Mouse (Mus musculus) limb, embryonic 11.5 days (tissue): ENCODE results near the gene Gm28047. TPM values are rescaled to one million over a fixed set of nuclear protein-coding genes. Genes with fewer than 3 reads are reported as not detected.
A peak's percentile ranks its signal among the peaks of the same experiment; 100 is the strongest.
"Not testable (repeated sequence)": the region's sequence is repeated elsewhere in the genome, so short reads cannot be mapped to it uniquely, and the experiment has no call there.

ENCODE experiments used
- ATAC-seq: fragments of 200-750 bp; cut with Nextera tagmentation; 2 replicates; pipeline ENCODE4 v1.8.0; 2017; ENCODE audit warnings: low read depth; ENCODE audit not compliant: insufficient number of reproducible peaks, low FRiP score, low TSS enrichment
- DNase-seq: peaks from one replicate; pipeline ENCODE4 v3.0.0-alpha.2; 2015; ENCODE audit warnings: low spot score
- H3K27ac ChIP-seq: fragments of 300-500 bp; sonication (generic); replicated peaks from 2 replicates; pipeline ENCODE4 v1.5.1; 2014; ENCODE audit warnings: low read depth, mild to moderate bottlenecking, low read length
- H3K27me3 ChIP-seq: fragments of 300-500 bp; sonication (generic); 2 replicates; pipeline ENCODE4 v1.6.1; 2014; ENCODE audit warnings: mild to moderate bottlenecking, low read length, mixed read lengths; ENCODE audit not compliant: control insufficient read depth, insufficient read depth
- H3K36me3 ChIP-seq: fragments of 300-500 bp; sonication (generic); 2 replicates; pipeline ENCODE4 v1.6.1; 2014; ENCODE audit warnings: mild to moderate bottlenecking, low read length, moderate library complexity, mixed read lengths; ENCODE audit not compliant: control insufficient read depth, insufficient read depth
- H3K4me1 ChIP-seq: fragments of 300-500 bp; sonication (generic); 2 replicates; pipeline ENCODE4 v1.6.1; 2014; ENCODE audit warnings: low read length, mixed read lengths; ENCODE audit not compliant: control insufficient read depth, insufficient read depth
- H3K4me2 ChIP-seq: fragments of 300-500 bp; sonication (generic); 2 replicates; pipeline ENCODE4 v1.6.1; 2014; ENCODE audit warnings: low read depth, mild to moderate bottlenecking, moderate library complexity; ENCODE audit not compliant: severe bottlenecking
- H3K4me3 ChIP-seq: fragments of 300-500 bp; sonication (generic); 2 replicates; pipeline ENCODE4 v1.5.1; 2014; ENCODE audit warnings: low read depth, low read length
- H3K9ac ChIP-seq: fragments of 300-500 bp; sonication (generic); 2 replicates; pipeline ENCODE4 v1.6.1; 2014; ENCODE audit warnings: mild to moderate bottlenecking, low read length
- H3K9me3 ChIP-seq: fragments of 300-500 bp; sonication (generic); 2 replicates; pipeline ENCODE4 v1.6.1; 2016; ENCODE audit warnings: low read length; ENCODE audit not compliant: control insufficient read depth
- whole genome bisulfite sequencing: fragments of 180-500 bp; shearing (Covaris S2); extraction: QIAGEN DNeasy Blood & Tissue Kit; methylation state at CpG from one replicate; pipeline ENCODE4 v1.1.7; 2014; 5-methylcytosine and 5-hydroxymethylcytosine counted together
- polyA plus RNA-seq: library from polyadenylated mRNA; unstranded; fragments of >200 nt; fragmentation: Nextera tagmentation; extraction: Ambion mirVana; gene quantifications from 2 replicates; pipeline ENCODE4 v1.2.1, GENCODE M21; 2014

The Gm28047 gene
- polyA plus RNA-seq, 1 experiment from 2014 or later, result not detected

DNA sequence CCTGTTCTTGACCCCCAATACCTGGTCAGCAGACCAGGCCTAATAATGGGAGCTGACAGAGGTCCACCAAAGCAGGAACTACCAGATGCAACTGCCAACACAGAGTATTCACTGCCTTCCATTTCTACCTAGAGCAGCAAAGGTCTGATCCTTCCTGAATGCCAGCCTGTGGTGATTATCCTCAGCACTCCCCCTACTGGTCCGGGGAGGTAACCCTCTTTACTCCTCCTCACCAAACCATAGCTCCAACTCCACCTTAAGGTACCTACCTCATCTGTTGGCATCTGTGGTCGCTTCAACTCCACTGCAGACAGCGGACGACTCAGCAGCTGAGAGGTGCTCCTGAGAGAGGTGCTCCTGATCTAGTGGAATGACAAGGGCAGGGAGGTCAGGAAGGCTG lies 40.6 kb upstream of the Gm28047 start:
- H3K9me3 ChIP-seq, result no peaks in the 10 kb centered on the region
- H3K4me2 ChIP-seq, result no peak overlapping the region
- 54% methylated on average over 4 of the region's 4 CpGs for WGBS
- H3K9ac ChIP-seq, result no peak overlapping the region
- peak; percentile 75 for DNase-seq
- no peaks in the 10 kb centered on the region for H3K4me1 ChIP-seq
- H3K27me3 ChIP-seq, result no peaks in the 10 kb centered on the region
- peaks cover 24% of the 10 kb centered on the region for H3K36me3 ChIP-seq
- no peak overlapping the region for H3K27ac ChIP-seq
- ATAC-seq, result no peak
- H3K4me3 ChIP-seq, result no peak overlapping the region

DNA sequence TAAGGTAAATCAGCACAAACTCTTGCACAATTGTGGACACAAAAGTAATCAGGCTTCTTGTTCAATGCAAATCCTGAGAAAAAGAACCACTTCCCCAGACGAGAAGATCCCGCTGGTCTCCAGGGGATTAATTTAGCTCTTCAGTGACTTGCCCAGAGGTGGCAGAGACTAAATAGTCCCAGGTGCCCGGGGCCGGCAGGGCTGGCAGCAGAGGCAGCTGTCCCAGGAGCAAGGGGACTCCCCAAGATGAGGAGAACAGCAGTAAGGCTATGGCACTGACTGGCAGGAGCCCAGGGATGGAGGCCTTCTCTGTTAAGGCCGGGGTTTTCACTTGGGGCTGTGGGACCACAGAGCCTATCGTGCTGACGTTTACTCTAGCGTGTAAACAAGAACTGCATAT lies 39.0 kb upstream of the Gm28047 start:
- Histone ChIP-seq H3K9me3 (no peaks in the 10 kb centered on the region), H3K27ac (no peak overlapping the region), H3K4me3 (no peak overlapping the region), H3K36me3 (peaks cover 24% of the 10 kb centered on the region), H3K4me2 (no peak overlapping the region), H3K4me1 (no peaks in the 10 kb centered on the region), H3K9ac (no peak overlapping the region), H3K27me3 (no peaks in the 10 kb centered on the region)
- DNase-seq (no peak), ATAC-seq (no peak)
- 89% methylated on average over 8 of the region's 8 CpGs for WGBS

DNA sequence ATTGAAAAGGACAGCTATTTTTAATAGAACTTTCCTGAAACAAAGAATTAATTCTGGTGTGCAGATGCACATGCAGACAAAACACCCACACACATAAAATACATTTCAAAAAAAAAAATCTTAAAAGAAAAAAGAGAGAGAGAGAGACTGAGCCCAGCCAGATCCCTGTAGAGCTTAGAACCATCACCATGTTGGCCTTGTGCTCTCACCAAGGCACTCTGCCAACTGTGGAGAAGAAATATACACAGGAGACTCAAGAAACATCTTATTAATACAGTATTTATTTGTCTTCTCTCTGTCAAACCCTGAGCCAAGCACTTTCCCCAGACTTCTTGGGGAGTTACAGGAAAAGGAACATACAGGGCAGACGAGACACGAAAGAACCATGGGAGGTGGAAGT lies 37.7 kb upstream of the Gm28047 start:
- not testable (repeated sequence) for H3K9ac ChIP-seq, H3K4me2 ChIP-seq, H3K4me3 ChIP-seq, H3K9me3 ChIP-seq, H3K27me3 ChIP-seq, DNase-seq, H3K4me1 ChIP-seq, H3K27ac ChIP-seq, ATAC-seq
- WGBS, result no CpG with 5 or more reads among the region's 2 CpGs
- peaks cover 24% of the 10 kb centered on the region for H3K36me3 ChIP-seq

DNA sequence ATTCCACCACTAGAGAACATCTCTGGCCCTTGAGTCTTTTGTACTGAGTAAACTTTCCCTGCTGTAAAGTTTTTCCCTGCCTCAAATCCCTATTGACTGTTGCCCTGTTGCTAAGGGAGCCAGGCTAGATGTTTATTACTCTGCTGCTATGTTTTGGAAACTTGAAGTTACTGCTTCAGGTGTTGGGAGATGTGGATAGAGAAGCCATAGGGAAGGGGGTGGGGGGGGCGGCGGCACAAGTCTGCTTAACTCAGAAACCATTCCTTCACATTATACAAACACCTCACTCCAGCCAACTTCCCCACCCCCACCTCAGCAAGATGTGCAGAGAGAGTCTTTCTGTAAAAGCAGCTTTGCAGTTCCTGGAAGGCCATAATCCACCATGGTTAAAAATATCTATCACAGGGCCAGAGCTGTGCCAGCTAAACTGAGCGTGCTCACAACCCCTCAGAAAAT lies 33.1 kb upstream of the Gm28047 start:
- no peaks in the 10 kb centered on the region for H3K9me3 ChIP-seq
- no peak for DNase-seq
- no peak overlapping the region for H3K9ac ChIP-seq
- no peak overlapping the region for H3K4me3 ChIP-seq
- H3K36me3 ChIP-seq, result peaks cover 9% of the 10 kb centered on the region
- H3K27me3 ChIP-seq, result no peaks in the 10 kb centered on the region
- ATAC-seq, result no peak
- 0 out of 2 replicates have a peak, but pooled peaks cover 4% of the 10 kb centered on the region for H3K4me1 ChIP-seq
- peak overlapping the region; percentile 16 for H3K27ac ChIP-seq
- 66% methylated on average over 3 of the region's 3 CpGs for WGBS
- no peak overlapping the region for H3K4me2 ChIP-seq

DNA sequence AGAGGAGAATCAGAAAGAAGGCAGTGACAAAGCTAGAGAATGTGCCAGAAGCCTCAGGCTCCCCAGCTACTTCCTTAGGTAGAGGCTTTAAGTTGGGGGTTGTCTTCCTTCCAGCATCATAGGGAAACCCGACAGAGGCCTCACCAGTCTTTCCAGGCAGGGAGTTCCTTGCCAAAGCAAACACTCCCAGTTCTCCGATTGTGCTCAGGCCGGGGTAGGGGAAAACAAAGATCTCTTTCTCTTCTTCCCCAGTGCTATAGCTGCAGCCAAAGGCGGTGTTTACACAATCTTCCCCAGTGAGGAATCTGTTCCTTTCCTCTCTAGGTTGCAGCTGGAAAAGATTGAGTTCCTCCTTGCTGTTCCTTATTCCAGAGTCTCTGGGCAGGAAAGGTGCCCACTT lies 31.8 kb upstream of the Gm28047 start:
- no peaks in the 10 kb centered on the region for H3K9me3 ChIP-seq
- no peak for ATAC-seq
- H3K4me2 ChIP-seq, result no peak overlapping the region
- H3K27me3 ChIP-seq, result no peaks in the 10 kb centered on the region
- WGBS, result 62% methylated on average over 4 of the region's 4 CpGs
- 0 out of 2 replicates have a peak, but pooled peaks cover 4% of the 10 kb centered on the region for H3K4me1 ChIP-seq
- H3K4me3 ChIP-seq, result no peak overlapping the region
- peak overlapping the region; percentile 66 for H3K27ac ChIP-seq
- H3K36me3 ChIP-seq, result peaks cover 4% of the 10 kb centered on the region
- H3K9ac ChIP-seq, result no peak overlapping the region
- DNase-seq, result no peak

DNA sequence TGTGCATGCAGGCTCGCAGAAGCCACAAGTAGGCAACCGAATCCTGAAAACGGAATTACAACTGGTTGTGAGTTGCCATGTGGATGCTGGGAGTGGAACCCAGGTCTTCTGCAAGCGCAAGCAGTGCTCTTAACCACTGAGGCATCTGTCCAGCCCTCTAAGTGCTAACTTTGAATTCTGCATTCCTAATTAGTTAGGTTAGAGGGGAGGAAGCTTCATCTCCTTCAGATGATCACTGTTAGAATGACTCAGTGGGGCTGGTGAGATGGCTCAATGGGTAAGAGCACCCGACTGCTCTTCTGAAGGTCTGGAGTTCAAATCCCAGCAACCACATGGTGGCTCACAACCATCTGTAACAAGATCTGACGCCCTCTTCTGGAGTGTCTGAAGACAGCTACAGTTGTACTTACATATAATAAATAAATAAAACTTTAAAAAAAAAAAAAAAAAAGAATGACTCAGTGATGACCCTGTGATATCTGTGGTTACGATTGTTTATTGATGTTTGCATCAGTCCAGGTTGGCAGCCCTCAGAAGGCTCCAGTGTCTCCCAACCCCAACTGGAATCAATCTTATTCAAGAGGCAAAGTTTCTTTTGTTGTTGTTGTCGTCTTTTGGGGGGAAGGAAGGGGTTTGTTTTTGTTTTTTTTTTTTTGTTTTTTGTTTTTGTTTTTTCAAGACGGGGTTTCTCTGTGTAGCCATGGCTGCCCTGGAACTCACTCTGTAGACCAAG lies 27.2 kb upstream of the Gm28047 start:
- H3K27ac ChIP-seq, H3K9me3 ChIP-seq, H3K4me2 ChIP-seq, H3K27me3 ChIP-seq, H3K9ac ChIP-seq, ATAC-seq, H3K4me3 ChIP-seq, H3K36me3 ChIP-seq, H3K4me1 ChIP-seq, DNase-seq: not testable (repeated sequence)
- 84% methylated on average over 8 of the region's 9 CpGs for WGBS

DNA sequence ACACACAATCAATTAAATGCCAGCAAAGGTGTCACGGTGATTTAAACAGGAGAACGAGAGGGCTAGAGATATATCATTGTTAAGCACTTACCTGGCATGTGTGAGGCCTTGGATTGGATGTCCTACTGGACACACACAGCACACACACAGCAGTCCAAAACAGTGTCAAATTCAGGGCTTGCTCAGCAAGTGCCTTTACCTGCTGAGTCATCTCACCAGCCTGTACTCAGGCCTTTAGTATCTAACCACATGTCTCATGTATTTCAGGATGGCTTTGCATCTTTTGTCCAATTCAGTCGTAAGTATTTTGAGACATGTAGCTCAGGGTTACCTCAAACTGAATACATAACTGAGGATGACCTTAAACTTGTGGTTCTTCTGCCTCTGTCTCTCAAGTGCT lies 26.2 kb upstream of the Gm28047 start:
- Histone ChIP-seq H3K36me3 (no peaks in the 10 kb centered on the region), H3K4me2 (no peak overlapping the region), H3K27ac (no peak overlapping the region), H3K9ac (no peak overlapping the region), H3K27me3 (no peaks in the 10 kb centered on the region), H3K4me3 (no peak overlapping the region), H3K4me1 (0 out of 2 replicates have a peak, but pooled peaks cover 2% of the 10 kb centered on the region), H3K9me3 (no peaks in the 10 kb centered on the region)
- ATAC-seq (no peak), DNase-seq (no peak)
- WGBS, result 76% methylated on average over 3 of the region's 3 CpGs

DNA sequence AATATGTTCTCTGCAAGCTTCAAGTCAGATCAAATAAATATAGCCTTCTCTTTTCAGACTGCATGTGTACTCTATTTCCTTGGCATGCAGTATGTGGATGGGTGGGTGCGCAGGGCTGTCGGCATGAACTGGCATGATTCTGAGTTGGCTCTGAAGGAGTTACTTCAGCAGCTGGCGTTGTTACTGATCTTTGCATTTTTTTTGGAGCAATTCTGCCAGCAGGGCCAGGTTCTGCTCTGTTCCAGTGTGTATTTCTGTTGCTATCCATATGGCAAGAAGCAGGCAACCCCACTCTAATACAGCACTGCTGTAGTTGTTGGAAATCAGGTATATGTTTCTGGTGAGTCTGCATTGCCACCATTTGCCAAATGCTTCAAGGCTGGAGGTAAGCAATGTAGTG lies 10.9 kb upstream of the Gm28047 start:
- ATAC-seq (no peak), DNase-seq (no peak)
- Histone ChIP-seq H3K4me1 (no peaks in the 10 kb centered on the region), H3K4me3 (no peak overlapping the region), H3K9me3 (no peaks in the 10 kb centered on the region), H3K36me3 (no peaks in the 10 kb centered on the region), H3K9ac (no peak overlapping the region), H3K27me3 (no peaks in the 10 kb centered on the region), H3K27ac (no peak overlapping the region), H3K4me2 (no peak overlapping the region)
- 92% methylated on average over 3 of the region's 3 CpGs for WGBS

DNA sequence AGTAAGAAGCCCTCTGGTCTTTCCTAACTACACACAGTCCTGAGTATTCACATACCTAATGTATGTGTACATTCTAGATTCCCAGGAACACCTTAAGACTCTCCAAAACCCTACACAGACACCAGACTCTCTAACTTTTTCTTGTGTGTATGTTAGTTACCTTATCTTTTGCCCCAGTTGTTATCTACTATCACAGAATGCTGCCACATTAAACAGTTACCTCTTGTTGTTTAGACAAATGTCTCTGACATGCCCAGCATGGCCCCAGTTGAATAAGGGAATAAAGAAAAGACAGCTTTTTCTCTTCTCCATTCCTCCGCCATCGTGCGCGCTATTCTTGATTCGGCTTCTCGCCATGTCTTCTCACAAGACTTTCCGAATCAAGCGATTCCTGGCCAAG lies 9.8 kb upstream of the Gm28047 start:
- no peaks in the 10 kb centered on the region for H3K9me3 ChIP-seq
- DNase-seq (no peak), ATAC-seq (no peak)
- no peak overlapping the region for H3K27ac ChIP-seq
- H3K27me3 ChIP-seq, result no peaks in the 10 kb centered on the region
- H3K4me2 ChIP-seq, result no peak overlapping the region
- 95% methylated on average over 8 of the region's 8 CpGs for WGBS
- H3K9ac ChIP-seq, result no peak overlapping the region
- H3K36me3 ChIP-seq, result no peaks in the 10 kb centered on the region
- no peaks in the 10 kb centered on the region for H3K4me1 ChIP-seq
- no peak overlapping the region for H3K4me3 ChIP-seq
